Mouse (Mus musculus) hindbrain, embryonic 14.5 days (tissue): ENCODE measurements around the gene 1810062G17Rik. TPM values are rescaled to one million over a fixed set of nuclear protein-coding genes. Genes with fewer than 3 reads are reported as not detected.

Experiments
- ATAC-seq: fragments of 200-750 bp; cut with Nextera tagmentation; 2 replicates; pipeline ENCODE4 v1.8.0; 2017; ENCODE audit warnings: moderate number of reproducible peaks, mild to moderate bottlenecking, moderate TSS enrichment, moderate library complexity; ENCODE audit not compliant: low FRiP score
- DNase-seq: peaks from one replicate; pipeline ENCODE4 v3.0.0-alpha.2; 2015; ENCODE audit warnings: low spot score
- H3K27ac ChIP-seq: fragments of 300-500 bp; sonication (generic); 2 replicates; pipeline ENCODE4 v1.5.1; 2014; ENCODE audit warnings: mild to moderate bottlenecking, moderate library complexity
- H3K27me3 ChIP-seq: fragments of 300-500 bp; sonication (generic); 2 replicates; pipeline ENCODE4 v1.6.1; 2014; ENCODE audit warnings: mild to moderate bottlenecking, low read length, mixed read lengths; ENCODE audit not compliant: control insufficient read depth, insufficient read depth
- H3K36me3 ChIP-seq: fragments of 300-500 bp; sonication (generic); replicated peaks from 2 replicates; pipeline ENCODE4 v1.6.1; 2014; ENCODE audit not compliant: control insufficient read depth, insufficient read depth
- H3K4me1 ChIP-seq: fragments of 300-500 bp; sonication (generic); replicated peaks from 2 replicates; pipeline ENCODE4 v1.6.1; 2014; ENCODE audit warnings: antibody characterized with exemption, low read length, mixed read lengths; ENCODE audit not compliant: control insufficient read depth, insufficient read depth
- H3K4me2 ChIP-seq: fragments of 300-500 bp; sonication (generic); replicated peaks from 2 replicates; pipeline ENCODE4 v1.6.1; 2014; ENCODE audit warnings: mild to moderate bottlenecking, moderate library complexity
- H3K4me3 ChIP-seq: fragments of 300-500 bp; sonication (generic); replicated peaks from 2 replicates; pipeline ENCODE4 v1.5.1; 2014; ENCODE audit warnings: mild to moderate bottlenecking, low read length
- H3K9ac ChIP-seq: fragments of 300-500 bp; sonication (generic); 2 replicates; pipeline ENCODE4 v1.6.1; 2014
- H3K9me3 ChIP-seq: fragments of 300-500 bp; sonication (generic); 2 replicates; pipeline ENCODE4 v1.6.1; 2016; ENCODE audit warnings: low read length; ENCODE audit not compliant: control insufficient read depth
- WGBS: fragments of 180-500 bp; shearing (Covaris S2); extraction: QIAGEN DNeasy Blood & Tissue Kit; methylation state at CpG from one replicate; pipeline ENCODE4 v1.1.7; 2014; 5-methylcytosine and 5-hydroxymethylcytosine counted together
- polyA plus RNA-seq: library from polyadenylated mRNA; unstranded; fragments of >200 nt; fragmentation: Nextera tagmentation; extraction: Ambion mirVana; gene quantifications from 2 replicates; pipeline ENCODE4 v1.2.1, GENCODE M21; 2014

The 1810062G17Rik gene
- 0.21 and 0.23 TPM in 2 replicates for polyA plus RNA-seq

- ATAC-seq (peak; percentile 94), DNase-seq (peak; percentile 79)
- Histone ChIP-seq H3K4me1 (peaks cover 7% of the 10 kb centered on the region; the same call in 1 of the 2 replicates), H3K27ac (no peak within 1 kb of the TSS), H3K9me3 (no peaks in the 10 kb centered on the region), H3K27me3 (peaks cover 5% of the 10 kb centered on the region; the same call in 1 of the 2 replicates), H3K36me3 (no peaks in the 10 kb centered on the region), H3K4me3 (peak within 1 kb of the TSS; percentile 60), H3K4me2 (peak within 1 kb of the TSS; percentile 92), H3K9ac (peak within 1 kb of the TSS; percentile 58)
- WGBS, result under 1% methylated on average over 32 of the region's 32 CpGs
These were observed at the start of gene 1810062G17Rik, which contains the start of gene Anxa5 for GRCm38 (mm10) chr3:36475532-36476087. 1810062G17Rik (plus strand) TSS chr3:36475937. Anxa5 (minus strand) TSS chr3:36475894.

- Histone ChIP-seq H3K4me3 (no peak overlapping the region), H3K9ac (no peak overlapping the region), H3K27ac (no peak overlapping the region), H3K4me1 (no peaks in the 10 kb centered on the region), H3K36me3 (no peaks in the 10 kb centered on the region), H3K4me2 (no peak overlapping the region), H3K9me3 (no peaks in the 10 kb centered on the region), H3K27me3 (no peaks in the 10 kb centered on the region)
- no peak for DNase-seq
- 98% methylated on average over 8 of the region's 8 CpGs for WGBS
- no peak for ATAC-seq
These were observed 48.4 kb upstream of the 1810062G17Rik start for GRCm38 (mm10) chr3:36427386-36427785.

GRCm38 (mm10) chr3:36430360-36430759 is 45.4 kb upstream of the 1810062G17Rik start:
- Histone ChIP-seq H3K27me3 (no peaks in the 10 kb centered on the region), H3K27ac (no peak overlapping the region), H3K36me3 (no peaks in the 10 kb centered on the region), H3K4me2 (no peak overlapping the region), H3K9me3 (no peaks in the 10 kb centered on the region), H3K4me3 (no peak overlapping the region), H3K4me1 (no peaks in the 10 kb centered on the region), H3K9ac (no peak overlapping the region)
- WGBS, result 96% methylated on average over 1 of the region's 1 CpGs
- ATAC-seq (no peak), DNase-seq (no peak)

DNA sequence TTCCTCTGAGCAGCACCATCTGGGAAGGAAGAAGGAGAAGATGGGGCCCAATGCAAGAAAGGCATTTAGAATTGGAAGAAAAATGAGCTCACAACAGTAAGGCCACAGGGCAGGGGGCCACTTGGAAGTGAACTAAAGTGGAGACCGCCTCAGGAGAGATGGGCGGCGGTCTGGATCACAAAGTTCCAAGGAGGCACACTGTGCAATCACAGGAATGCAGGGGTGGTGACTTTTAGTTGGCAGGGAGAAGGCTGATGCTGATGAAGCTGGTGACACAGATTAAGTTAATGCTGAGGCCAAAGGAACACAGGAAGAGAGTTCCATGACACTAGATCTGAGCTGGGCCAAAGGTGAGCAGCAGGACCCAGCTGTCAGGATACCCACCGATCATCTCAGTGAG is 35.5 kb upstream of the 1810062G17Rik start:
- Histone ChIP-seq H3K4me1 (no peaks in the 10 kb centered on the region), H3K4me2 (no peak overlapping the region), H3K4me3 (no peak overlapping the region), H3K27ac (no peak overlapping the region), H3K9me3 (no peaks in the 10 kb centered on the region), H3K36me3 (no peaks in the 10 kb centered on the region), H3K9ac (no peak overlapping the region), H3K27me3 (no peaks in the 10 kb centered on the region)
- 78% methylated on average over 4 of the region's 4 CpGs for WGBS
- no peak for DNase-seq
- no peak for ATAC-seq

- Histone ChIP-seq H3K36me3 (no peaks in the 10 kb centered on the region), H3K27ac (no peak overlapping the region), H3K4me2 (no peak overlapping the region), H3K9me3 (no peaks in the 10 kb centered on the region), H3K4me1 (no peaks in the 10 kb centered on the region), H3K9ac (no peak overlapping the region), H3K27me3 (no peaks in the 10 kb centered on the region), H3K4me3 (no peak overlapping the region)
- ATAC-seq (peak; percentile 75), DNase-seq (peak; percentile 93)
- 0% methylated on average over 2 of the region's 2 CpGs for WGBS
These were observed 33.3 kb upstream of the 1810062G17Rik start for GRCm38 (mm10) chr3:36442426-36442825.

GRCm38 (mm10) chr3:36446041-36446440 is 29.7 kb upstream of the 1810062G17Rik start:
- DNase-seq (no peak), ATAC-seq (no peak)
- WGBS, result 95% methylated on average over 3 of the region's 3 CpGs
- no peak overlapping the region for H3K27ac ChIP-seq
- no peak overlapping the region for H3K4me2 ChIP-seq
- no peak overlapping the region for H3K4me3 ChIP-seq
- no peaks in the 10 kb centered on the region for H3K27me3 ChIP-seq
- no peak overlapping the region for H3K9ac ChIP-seq
- H3K4me1 ChIP-seq, result no peaks in the 10 kb centered on the region
- no peaks in the 10 kb centered on the region for H3K36me3 ChIP-seq
- no peaks in the 10 kb centered on the region for H3K9me3 ChIP-seq

DNA sequence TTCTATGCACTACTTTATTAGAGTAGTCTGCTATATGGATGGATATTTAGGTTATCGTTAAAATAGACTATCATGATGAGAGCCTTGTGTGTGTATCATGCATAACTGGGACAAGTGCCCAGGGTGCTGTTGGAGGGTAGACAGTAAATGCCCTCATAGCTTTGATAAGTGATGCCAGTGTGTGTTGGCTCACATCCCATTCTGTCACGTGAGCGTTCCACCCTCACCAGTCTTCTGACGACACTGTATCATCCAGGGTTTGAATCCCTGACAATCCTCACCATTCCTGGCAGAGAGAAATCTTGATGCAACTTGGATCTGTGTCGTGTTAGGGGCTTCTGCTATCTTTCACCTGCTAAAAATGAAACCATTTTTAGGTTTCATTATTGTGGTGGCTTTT is 29.2 kb upstream of the 1810062G17Rik start:
- Histone ChIP-seq H3K4me2 (no peak overlapping the region), H3K4me3 (no peak overlapping the region), H3K27ac (no peak overlapping the region), H3K9me3 (no peaks in the 10 kb centered on the region), H3K36me3 (no peaks in the 10 kb centered on the region), H3K27me3 (no peaks in the 10 kb centered on the region), H3K9ac (no peak overlapping the region), H3K4me1 (no peaks in the 10 kb centered on the region)
- 81% methylated on average over 5 of the region's 5 CpGs for WGBS
- ATAC-seq, result no peak
- no peak for DNase-seq

DNA sequence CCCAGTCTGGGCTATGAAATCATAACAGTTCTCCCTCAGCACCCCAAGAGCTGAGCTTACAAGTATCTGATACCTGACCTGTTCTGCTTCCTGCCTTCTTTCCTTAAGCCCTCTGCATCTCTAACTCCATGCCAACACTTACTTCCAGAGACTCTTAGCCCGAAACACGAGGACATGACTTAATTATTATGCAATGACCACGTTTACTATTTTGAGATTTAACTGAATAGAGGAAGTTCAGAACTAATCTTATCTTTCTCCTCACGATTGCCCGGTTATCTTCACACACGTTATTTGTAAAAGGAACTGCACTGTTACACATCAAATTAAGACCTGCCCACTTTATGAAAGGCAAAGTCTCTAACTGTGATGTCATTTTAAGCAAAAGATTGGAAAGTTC is 28.8 kb upstream of the 1810062G17Rik start:
- 79% methylated on average over 6 of the region's 6 CpGs for WGBS
- DNase-seq, result no peak
- H3K4me1 ChIP-seq, result no peaks in the 10 kb centered on the region

DNA sequence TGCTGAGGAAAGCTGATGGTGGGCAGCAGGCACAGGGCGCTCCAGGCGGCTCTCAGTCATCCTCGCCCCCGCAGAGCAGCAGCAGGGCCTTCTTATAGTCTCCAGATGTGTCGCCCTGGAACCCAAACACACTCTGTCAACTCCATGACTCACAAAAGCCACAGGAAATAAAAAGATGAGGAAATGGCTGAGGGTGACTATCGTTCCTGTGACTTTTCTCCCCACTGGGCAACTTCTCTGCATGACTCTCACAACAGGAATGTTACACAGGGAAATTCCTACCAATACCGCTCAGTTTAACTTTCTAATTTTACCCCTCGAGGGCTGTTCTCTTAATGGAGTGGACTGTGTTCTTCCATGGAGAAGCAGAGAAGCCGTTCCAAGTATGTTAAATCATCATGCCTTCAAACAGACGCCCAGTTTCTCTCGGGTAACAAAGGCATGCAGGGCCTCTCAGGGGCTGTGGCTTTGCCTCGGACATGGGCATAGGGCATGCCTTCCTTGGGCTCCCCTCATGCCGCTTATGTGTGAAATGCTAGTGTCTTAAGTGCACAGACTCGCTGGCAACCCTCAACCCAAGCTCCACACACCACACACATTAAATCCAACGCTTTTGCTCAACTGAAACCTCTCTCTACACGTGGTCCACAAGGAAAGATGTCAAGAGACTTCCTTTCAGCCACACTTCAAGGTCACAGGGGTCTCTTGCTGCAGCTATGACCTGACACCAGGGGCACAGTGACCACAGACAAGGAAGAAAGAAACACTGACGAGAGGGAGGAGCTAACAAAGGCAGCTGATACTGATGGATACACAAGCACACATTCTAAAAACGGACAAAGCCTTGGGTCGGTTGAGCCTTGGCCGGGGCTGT is 26.2 kb upstream of the 1810062G17Rik start:
- H3K27ac ChIP-seq, result no peak overlapping the region
- no peaks in the 10 kb centered on the region for H3K27me3 ChIP-seq
- no peaks in the 10 kb centered on the region for H3K4me1 ChIP-seq
- H3K4me3 ChIP-seq, result no peak overlapping the region
- H3K9ac ChIP-seq, result no peak overlapping the region
- DNase-seq (no peak), ATAC-seq (no peak)
- no peaks in the 10 kb centered on the region for H3K36me3 ChIP-seq
- H3K4me2 ChIP-seq, result no peak overlapping the region
- WGBS, result 35% methylated on average over 20 of the region's 20 CpGs
- no peaks in the 10 kb centered on the region for H3K9me3 ChIP-seq

More for the DNA sequence above, 28.8 kb upstream of the 1810062G17Rik start:
- H3K4me3 ChIP-seq, result no peak overlapping the region
- H3K9me3 ChIP-seq, result no peaks in the 10 kb centered on the region
- no peak for ATAC-seq
- H3K27me3 ChIP-seq, result no peaks in the 10 kb centered on the region
- H3K9ac ChIP-seq, result no peak overlapping the region
- no peak overlapping the region for H3K27ac ChIP-seq
- H3K4me2 ChIP-seq, result no peak overlapping the region
- H3K36me3 ChIP-seq, result no peaks in the 10 kb centered on the region
